Mouse (Mus musculus) mesoderm, embryonic 11.5 days (tissue): ENCODE data around the gene Farp1.
A peak's percentile ranks its signal among the peaks of the same experiment; 100 is the strongest.
"Not testable (repeated sequence)": the region's sequence is repeated elsewhere in the genome, so short reads cannot be mapped to it uniquely, and the experiment has no call there.

Source experiments
- DNase-seq: peaks from one replicate; pipeline ENCODE4 v3.0.0-alpha.2; 2012; ENCODE audit warnings: low read depth, low spot score

The Farp1 gene

DNA sequence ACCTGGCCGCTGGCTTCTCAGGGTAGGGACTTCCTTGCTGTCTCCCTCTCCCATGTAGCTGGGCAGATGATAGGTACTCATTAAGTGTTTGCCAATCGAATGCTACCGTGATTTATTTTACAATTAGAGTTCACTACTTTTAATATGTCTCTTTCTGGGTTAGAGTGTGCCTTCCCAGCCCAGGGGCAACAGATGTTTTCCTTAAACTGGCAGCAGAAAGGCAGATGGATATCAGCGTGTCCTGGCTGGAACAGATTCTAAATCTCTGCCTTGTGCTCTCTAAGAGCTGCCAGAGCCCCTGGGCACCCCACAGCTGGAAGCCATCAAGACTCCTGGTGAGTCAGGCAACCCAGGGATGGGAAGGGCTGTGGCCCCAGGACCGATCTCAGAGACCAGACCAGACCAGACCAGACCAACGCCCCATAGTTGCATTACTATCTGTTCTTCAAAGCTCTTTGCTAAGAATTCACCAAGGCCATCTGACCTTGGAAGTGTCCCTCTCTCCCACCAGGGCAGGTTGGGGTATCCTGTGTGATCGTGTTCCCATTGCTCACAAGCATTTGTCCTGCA lies 69.8 kb downstream of the Farp1 start:
- no peak for DNase-seq

DNA sequence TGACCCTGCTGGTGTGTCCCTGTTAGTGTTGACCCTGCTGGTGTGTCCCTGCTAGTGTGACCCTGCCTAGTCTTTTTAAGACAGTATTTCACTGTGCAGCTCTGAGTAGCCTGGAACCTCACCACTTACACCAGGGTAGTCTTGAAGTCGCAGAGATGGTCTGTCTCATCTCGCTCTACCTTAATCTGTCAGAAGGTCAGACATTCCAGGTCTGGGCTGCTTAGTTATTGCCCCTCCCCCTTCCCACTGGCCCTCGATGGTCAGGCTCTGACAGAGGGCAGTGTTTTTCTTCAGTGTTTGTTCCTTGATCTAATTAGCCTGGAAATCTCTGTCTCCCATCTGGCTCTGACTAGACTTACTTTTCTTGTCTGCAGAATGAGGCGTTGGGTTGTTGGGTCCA lies 71.9 kb downstream of the Farp1 start:
- no peak for DNase-seq

GRCm38 (mm10) chr14:121107707-121108285 lies 72.8 kb downstream of the Farp1 start:
- DNase-seq: no peak

- DNase-seq: peak; percentile 88
These were observed 73.6 kb downstream of the Farp1 start for GRCm38 (mm10) chr14:121108439-121109115.

DNA sequence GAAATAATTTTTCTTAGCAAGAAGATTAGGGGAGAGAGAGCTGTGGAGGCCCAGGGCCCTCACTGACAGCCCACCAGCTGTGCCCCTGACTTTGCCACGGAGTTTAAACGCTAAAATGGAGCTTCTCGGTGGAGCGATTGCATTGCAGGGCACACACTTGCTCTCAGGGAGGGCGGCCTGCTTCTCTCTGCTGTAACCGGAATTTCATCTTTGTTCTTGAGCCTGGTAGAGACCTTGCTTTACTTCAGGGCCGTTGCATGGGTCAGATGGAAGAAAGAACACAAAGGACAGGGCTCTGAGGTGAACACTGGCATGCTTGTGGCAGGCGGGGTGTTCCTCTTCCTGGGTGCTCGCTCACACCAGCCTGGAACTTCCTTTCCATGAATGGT lies 74.1 kb downstream of the Farp1 start:
- no peak for DNase-seq

DNA sequence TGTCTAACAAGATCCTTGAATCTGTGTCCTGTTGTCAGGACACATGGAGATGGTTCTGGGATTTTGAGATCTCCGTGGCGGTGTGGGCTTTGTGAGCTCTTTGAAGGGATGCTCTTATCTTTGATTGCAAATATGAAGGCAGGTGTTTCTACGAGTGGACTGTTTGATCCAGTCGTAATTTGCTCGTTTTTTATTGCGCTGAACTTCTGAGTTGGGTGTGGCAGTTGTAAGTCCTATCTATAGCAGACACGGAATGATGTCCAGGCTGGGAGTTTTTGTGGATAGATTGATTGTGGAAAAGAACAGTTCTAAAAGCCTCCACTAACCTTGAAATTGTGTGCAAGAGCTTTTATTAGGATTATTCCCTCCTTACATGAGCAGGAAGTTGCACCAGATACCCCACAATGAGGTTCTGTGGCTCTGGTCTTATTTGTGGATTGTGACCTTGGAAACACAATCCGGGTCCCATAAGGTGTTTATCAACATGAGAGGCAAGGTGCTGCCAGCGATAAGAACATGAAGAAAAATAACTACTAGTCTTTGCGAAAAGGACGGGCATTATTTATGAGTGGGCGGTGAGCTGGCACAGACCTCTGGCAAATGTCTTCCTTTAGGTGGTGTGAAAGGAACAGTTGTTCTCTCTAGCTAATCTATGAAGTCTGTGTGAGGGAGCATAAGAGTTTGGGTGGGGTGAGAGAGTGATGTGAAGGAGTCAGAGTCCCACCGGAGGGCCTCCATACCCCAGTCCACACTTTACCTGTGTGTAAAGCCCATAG lies 75.7 kb downstream of the Farp1 start:
- DNase-seq: no peak

DNA sequence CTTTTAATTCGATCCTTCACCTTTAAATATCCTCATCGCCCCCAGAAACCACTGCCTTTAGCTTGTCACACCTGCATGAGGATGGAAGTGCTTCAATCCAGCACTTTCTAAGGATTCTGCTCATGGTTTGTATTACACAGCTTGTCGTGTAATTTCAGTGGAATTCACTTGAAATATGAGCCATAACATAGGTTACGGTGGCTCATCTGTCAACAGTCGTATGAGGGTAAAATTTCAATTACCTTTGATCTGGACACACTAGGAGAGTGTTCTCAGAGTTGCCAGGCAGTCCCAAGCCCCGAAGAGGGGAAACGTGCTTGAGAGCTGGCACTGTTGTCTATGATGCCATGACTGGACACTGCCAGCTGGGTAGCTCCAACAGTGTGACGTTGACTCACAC lies 77.1 kb downstream of the Farp1 start:
- DNase-seq: peak; percentile 60

DNA sequence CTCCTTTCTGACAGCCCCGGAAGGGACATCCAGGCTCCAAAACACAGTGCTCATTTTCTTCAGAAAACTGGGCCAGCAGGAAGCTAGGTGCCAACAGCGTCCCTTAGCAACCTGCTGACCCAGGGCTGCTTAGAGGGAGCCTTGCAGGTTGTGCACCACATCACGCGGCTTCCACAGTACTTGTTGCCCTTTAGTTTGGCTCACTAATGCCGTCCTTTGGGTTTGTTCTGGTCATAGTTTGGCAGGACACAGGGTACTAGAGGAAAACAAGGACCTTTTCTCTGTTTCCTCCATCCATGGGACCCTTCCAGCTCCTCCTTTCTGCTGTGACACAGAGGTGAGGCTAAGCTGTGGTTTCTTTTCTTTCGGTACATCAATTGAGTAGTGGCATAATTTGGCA lies 78.8 kb downstream of the Farp1 start:
- no peak for DNase-seq

DNA sequence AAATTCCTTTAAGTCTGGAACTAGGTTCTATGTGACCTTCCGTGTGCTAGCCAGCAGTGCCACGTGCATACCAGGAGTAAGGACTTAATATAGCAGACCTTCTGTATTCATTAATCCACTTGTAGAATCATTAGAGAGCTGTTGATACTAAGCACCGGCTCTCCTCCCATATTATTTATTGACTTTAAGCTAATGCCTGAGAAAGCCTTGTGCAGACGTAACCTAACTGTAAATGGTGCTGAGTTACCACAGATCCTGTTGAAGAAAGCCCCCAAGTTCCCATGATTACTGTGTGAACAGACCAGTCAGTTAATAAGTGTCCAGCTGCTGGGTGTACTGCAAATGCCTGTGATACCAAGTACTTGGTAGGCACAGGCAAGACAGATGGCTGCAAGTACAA lies 81.7 kb downstream of the Farp1 start:
- DNase-seq: no peak

- DNase-seq: no peak
These were observed 83.9 kb downstream of the Farp1 start for GRCm38 (mm10) chr14:121118860-121119259.

GRCm38 (mm10) chr14:121121664-121122063 lies 86.7 kb downstream of the Farp1 start:
- no peak for DNase-seq

- no peak for DNase-seq
These were observed 87.9 kb downstream of the Farp1 start for GRCm38 (mm10) chr14:121122852-121123251.

DNA sequence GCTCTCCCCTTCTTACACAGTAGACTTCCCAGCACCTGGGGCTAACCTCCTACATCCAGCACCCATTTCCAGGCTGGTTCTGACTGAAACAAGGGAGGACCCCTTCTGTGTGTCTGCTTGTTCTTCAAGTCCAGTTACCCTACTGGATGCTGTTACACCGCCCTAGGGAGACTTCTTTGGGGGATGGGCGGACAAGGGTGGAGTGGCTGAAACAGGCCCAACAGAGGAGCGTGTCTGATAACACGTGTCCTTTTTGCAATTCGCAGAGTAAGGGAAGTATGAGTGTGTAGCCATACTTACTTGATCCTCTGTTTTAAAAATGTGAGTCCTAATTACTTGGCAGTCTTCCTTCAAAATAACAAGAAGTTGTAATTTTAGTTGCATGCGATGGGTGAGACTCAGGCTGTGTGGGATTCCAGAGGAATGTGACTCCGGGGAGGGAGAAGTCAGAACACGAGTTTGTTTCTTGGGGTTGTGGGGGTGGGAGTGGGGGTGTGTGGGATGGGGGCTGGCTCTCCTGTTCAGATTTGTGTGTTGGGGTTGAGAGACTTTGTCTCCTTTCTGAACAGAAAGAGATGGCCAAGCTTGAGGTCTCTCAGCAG lies 89.5 kb downstream of the Farp1 start:
- DNase-seq: no peak

GRCm38 (mm10) chr14:121125651-121126050 lies 90.7 kb downstream of the Farp1 start:
- no peak for DNase-seq

GRCm38 (mm10) chr14:121126291-121126690 lies 91.3 kb downstream of the Farp1 start:
- DNase-seq: no peak

DNA sequence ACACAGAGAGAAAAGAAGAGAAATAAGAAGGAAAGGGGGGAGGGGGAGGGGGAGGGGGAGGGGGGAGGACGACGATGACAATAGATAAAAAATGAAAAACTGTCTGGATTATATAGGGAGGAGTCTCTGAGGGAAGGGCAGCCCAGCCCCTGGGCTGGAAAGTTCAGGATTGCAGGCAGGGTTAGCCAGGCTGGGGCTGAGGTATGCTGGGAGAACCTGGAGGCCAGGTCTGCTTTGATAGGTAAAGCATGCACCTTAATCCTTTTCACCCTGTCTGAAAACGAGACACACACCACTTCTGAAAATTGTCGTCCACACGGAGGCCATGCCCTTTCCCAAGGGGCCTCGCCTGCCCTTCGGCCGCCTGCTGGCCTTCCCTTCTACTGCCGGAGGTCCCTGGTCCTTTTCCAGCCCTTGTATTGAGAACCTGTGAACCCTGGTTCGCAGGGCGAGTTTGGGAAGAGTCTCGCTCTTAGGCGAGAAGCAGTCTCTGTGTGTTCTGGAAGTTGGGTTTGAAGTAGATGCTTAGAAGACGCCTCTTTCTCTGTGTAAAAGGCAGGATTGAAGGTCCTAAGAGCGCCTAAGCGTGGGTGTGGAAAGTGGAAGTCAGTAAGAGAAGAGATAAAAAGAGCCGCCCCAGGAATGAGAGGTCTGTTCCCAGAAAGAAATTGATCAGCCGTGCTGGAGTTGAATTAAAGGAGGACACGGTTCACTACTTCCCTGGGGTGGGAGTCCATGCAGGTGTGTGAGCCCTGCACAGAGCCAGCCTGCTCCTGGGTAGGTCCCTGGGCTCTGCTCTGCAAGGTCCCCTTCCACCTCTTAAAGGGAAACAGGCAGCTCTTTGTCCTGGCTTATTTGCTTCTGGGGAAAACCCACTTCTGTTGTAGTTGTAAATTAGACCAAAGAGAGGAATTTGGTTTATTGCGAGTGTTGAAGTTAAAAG lies 94.1 kb downstream of the Farp1 start:
- DNase-seq: no peak

DNA sequence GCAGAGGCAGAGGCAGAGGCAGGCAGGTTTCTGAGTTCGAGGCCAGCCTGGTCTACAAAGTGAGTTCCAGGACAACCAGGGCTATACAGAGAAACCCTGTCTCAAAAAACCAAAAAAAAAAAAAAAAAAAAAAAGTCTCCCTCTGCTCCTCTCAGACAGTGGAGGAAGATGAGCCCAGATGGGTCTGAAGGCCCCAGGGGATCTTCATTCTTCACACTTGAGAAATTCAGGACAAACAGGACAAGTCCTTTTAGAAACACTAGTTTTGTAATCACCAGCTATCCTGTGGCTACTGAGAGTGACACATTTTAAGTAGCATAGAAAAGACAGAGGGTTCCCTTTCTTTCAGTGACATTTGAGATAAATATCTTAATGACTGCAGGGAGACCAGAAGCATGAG lies 95.4 kb downstream of the Farp1 start:
- DNase-seq: not testable (repeated sequence)

DNA sequence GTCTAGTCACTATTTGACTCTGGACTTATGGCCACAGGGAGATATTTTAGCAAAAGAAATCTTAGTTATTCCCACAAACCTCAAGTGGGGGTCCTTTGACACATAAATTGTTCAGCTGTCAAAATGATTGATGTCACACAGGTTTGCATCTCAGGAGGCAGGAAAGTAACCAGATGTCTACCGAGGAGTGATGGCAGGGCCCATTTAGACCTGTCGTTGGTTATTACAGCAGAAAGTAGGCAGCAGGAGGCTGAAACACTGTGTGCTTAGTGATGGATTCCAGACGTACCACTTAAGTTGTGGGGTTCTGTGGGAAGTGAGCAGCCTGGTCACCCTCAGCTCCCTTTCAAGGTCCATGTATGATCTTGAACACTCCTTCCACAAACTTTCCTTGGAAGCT lies 99.4 kb downstream of the Farp1 start:
- peak; percentile 75 for DNase-seq

GRCm38 (mm10) chr14:121143831-121144455 lies 108.9 kb downstream of the Farp1 start:
- DNase-seq: no peak

GRCm38 (mm10) chr14:121144496-121144895 lies 109.5 kb downstream of the Farp1 start:
- no peak for DNase-seq

DNA sequence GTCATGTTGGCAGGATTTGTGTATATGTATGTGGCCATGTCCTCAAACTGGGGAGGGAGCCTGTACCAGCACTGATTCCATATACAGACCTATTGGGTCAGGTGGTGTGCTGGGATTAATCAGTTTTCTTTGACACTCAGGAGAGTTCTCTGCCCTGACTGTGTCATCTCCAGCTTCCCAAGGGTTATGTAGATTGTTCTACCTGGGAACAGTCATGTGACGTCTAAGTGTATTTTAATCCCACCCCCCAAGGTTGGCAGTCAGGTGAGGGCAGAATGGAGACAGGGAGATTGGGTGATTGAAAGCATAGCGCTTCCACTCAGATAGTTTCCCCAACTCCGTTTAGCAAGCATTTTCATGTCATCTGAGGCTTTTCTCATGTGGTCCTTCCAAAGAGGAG lies 110.3 kb downstream of the Farp1 start:
- no peak for DNase-seq
